Mouse (Mus musculus) ES-Bruce4 (cell line): ENCODE results near the gene Gng4.

ENCODE experiments used
- CTCF ChIP-seq: IDR thresholded peaks from one replicate; pipeline ENCODE4 v1.8.1; 2011; ENCODE audit warnings: low read depth, low read length
- POLR2A ChIP-seq: IDR thresholded peaks from one replicate; pipeline ENCODE4 v1.8.1; 2011; ENCODE audit warnings: low read length; ENCODE audit not compliant: insufficient read depth

GRCm38 (mm10) chr13:13826533-13826932, 42.7 kb downstream of the Gng4 start:
- TF ChIP-seq POLR2A, result no peak
- TF ChIP-seq CTCF, result no peak
